Mouse (Mus musculus) G1E (cell line): ENCODE data around the gene Evc. TPM values are rescaled to one million over a fixed set of nuclear protein-coding genes. Genes with fewer than 3 reads are reported as not detected.

Experiments used
- ATAC-seq: 2 replicates; pipeline ENCODE4 v1.8.0; 2016; ENCODE audit warnings: mild to moderate bottlenecking; ENCODE audit not compliant: insufficient number of reproducible peaks, poor library complexity, low FRiP score, severe bottlenecking; ENCODE audit errors: extremely low read depth
- DNase-seq: peaks from one replicate; pipeline ENCODE4 v3.0.0; 2012; ENCODE audit warnings: low spot score
- H3K27me3 ChIP-seq: 2 replicates; pipeline ENCODE4 v1.6.1; 2012; ENCODE audit warnings: mild to moderate bottlenecking, low read length, inconsistent platforms; ENCODE audit not compliant: insufficient read depth
- H3K36me3 ChIP-seq: replicated peaks from 2 replicates; pipeline ENCODE3; 2012; ENCODE audit warnings: mild to moderate bottlenecking, inconsistent platforms
- H3K4me1 ChIP-seq: 2 replicates; pipeline ENCODE4 v1.6.1; 2012; ENCODE audit warnings: low read depth, low read length, inconsistent platforms, mixed read lengths; ENCODE audit not compliant: insufficient read depth
- H3K4me3 ChIP-seq: 2 replicates; pipeline ENCODE4 v1.5.1; 2012; ENCODE audit warnings: low read depth, mild to moderate bottlenecking, inconsistent platforms, low read length, moderate library complexity, mixed read lengths
- H3K9me3 ChIP-seq: replicated peaks from 2 replicates; pipeline ENCODE4 v1.6.1; 2012; ENCODE audit warnings: inconsistent platforms
- CTCF ChIP-seq: IDR thresholded peaks from 2 replicates; pipeline ENCODE4 v1.5.1; 2012; ENCODE audit warnings: low read depth, low read length, inconsistent platforms, mixed read lengths
- GATA1 ChIP-seq: IDR thresholded peaks from 2 replicates; pipeline ENCODE4 v1.6.1; 2012; ENCODE audit warnings: borderline replicate concordance, low read length, inconsistent platforms, mixed read lengths
- GATA2 ChIP-seq: IDR thresholded peaks from 2 replicates; pipeline ENCODE4 v1.6.1; 2012; ENCODE audit warnings: low read depth, low read length, inconsistent platforms, borderline replicate concordance
- POLR2AphosphoS5 ChIP-seq: IDR thresholded peaks from 2 replicates; pipeline ENCODE4 v1.6.1; 2012; ENCODE audit warnings: low read depth, low read length, inconsistent platforms; ENCODE audit not compliant: insufficient replicate concordance
- TAL1 ChIP-seq: conservative IDR thresholded peaks from 2 replicates; pipeline ENCODE4 v1.6.1; 2012; ENCODE audit warnings: low read depth, low read length, inconsistent platforms, mixed read lengths
- polyA plus RNA-seq: library from polyadenylated mRNA; stranded (reverse); fragments of >175 nt; gene quantifications from 2 replicates; pipeline ENCODE4 v1.2.3, GENCODE M21; 2012
- total RNA-seq, 2 experiments: library from RNA; stranded (forward) in 1 of 2; stranded (reverse) in 1 of 2; fragments of 200-1000 nt in 1 of 2; fragments of >200 nt in 1 of 2; fragmentation: Nextera tagmentation in 1 of 2; gene quantifications; 2 replicates each; pipeline ENCODE4 v1.2.3; 2014 to 2017

Evc gene
- not detected in 2 replicates for total RNA-seq (2014; fragmentation: Nextera tagmentation)
- total RNA-seq (2017): not detected in 2 replicates
- not detected in 2 replicates for polyA plus RNA-seq

GRCm38 (mm10) chr5:37336485-37337105 is at the start of gene Evc:
Gene Evc, minus strand, starts transcription at chr5:37336894.
- DNase-seq: no peak

GRCm38 (mm10) chr5:37383570-37383969 is 46.9 kb upstream of the Evc start:
- H3K9me3 ChIP-seq: peaks cover 42% of the 10 kb centered on the region
- no peak for TF ChIP-seq TAL1
- TF ChIP-seq GATA2: no peak
- no peak for TF ChIP-seq POLR2AphosphoS5
- no peak for TF ChIP-seq GATA1
- TF ChIP-seq CTCF: no peak
- ATAC-seq: no peak

More at GRCm38 (mm10) chr5:37336485-37337105, at the start of gene Evc:
- TF ChIP-seq POLR2AphosphoS5: no peak
- no peak for TF ChIP-seq GATA2
- TF ChIP-seq GATA1: no peak
- no peak for TF ChIP-seq CTCF
- no peak for TF ChIP-seq TAL1
- H3K9me3 ChIP-seq: peaks cover 54% of the 10 kb centered on the region
- H3K4me3 ChIP-seq: no peak within 1 kb of the TSS; the same call in 1 of the 2 replicates
- H3K36me3 ChIP-seq: no peaks in the 10 kb centered on the region
- no peaks in the 10 kb centered on the region for H3K27me3 ChIP-seq
- no peaks in the 10 kb centered on the region for H3K4me1 ChIP-seq
- ATAC-seq: no peak

GRCm38 (mm10) chr5:37380641-37381040 is 43.9 kb upstream of the Evc start:
- no peak for TF ChIP-seq GATA2
- TF ChIP-seq TAL1: no peak
- TF ChIP-seq POLR2AphosphoS5: no peak
- no peak for TF ChIP-seq CTCF
- no peak for TF ChIP-seq GATA1
- H3K4me3 ChIP-seq: no peak overlapping the region
- H3K4me1 ChIP-seq: no peaks in the 10 kb centered on the region
- DNase-seq (no peak), ATAC-seq (no peak)
- H3K27me3 ChIP-seq: no peaks in the 10 kb centered on the region
- H3K9me3 ChIP-seq: peaks cover 34% of the 10 kb centered on the region
- no peaks in the 10 kb centered on the region for H3K36me3 ChIP-seq

More at GRCm38 (mm10) chr5:37383570-37383969, 46.9 kb upstream of the Evc start:
- H3K4me3 ChIP-seq: no peak overlapping the region
- no peak for DNase-seq
- H3K4me1 ChIP-seq: no peaks in the 10 kb centered on the region
- H3K27me3 ChIP-seq: no peaks in the 10 kb centered on the region
- H3K36me3 ChIP-seq: no peaks in the 10 kb centered on the region

GRCm38 (mm10) chr5:37377376-37377775 is 40.7 kb upstream of the Evc start:
- H3K4me1 ChIP-seq: no peaks in the 10 kb centered on the region
- ATAC-seq: no peak
- no peaks in the 10 kb centered on the region for H3K27me3 ChIP-seq
- no peaks in the 10 kb centered on the region for H3K36me3 ChIP-seq
- DNase-seq: no peak
- H3K9me3 ChIP-seq: peaks cover 36% of the 10 kb centered on the region
- H3K4me3 ChIP-seq: no peak overlapping the region
- TF ChIP-seq POLR2AphosphoS5: no peak
- TF ChIP-seq GATA1: no peak
- TF ChIP-seq TAL1: no peak
- no peak for TF ChIP-seq GATA2
- no peak for TF ChIP-seq CTCF

GRCm38 (mm10) chr5:37368796-37369195 is 32.1 kb upstream of the Evc start:
- no peak for TF ChIP-seq TAL1
- no peak for TF ChIP-seq POLR2AphosphoS5
- no peak for TF ChIP-seq CTCF
- no peak for TF ChIP-seq GATA2
- no peak for TF ChIP-seq GATA1
- no peaks in the 10 kb centered on the region for H3K36me3 ChIP-seq

GRCm38 (mm10) chr5:37365751-37366150 is 29.1 kb upstream of the Evc start:
- H3K27me3 ChIP-seq: no peaks in the 10 kb centered on the region
- ATAC-seq: no peak
- peaks cover 14% of the 10 kb centered on the region for H3K9me3 ChIP-seq
- H3K4me1 ChIP-seq: no peaks in the 10 kb centered on the region
- DNase-seq: no peak
- TF ChIP-seq CTCF (no peak), GATA1 (no peak), TAL1 (no peak), GATA2 (no peak), POLR2AphosphoS5 (no peak)
- H3K36me3 ChIP-seq: no peaks in the 10 kb centered on the region
- no peak overlapping the region for H3K4me3 ChIP-seq

More at GRCm38 (mm10) chr5:37368796-37369195, 32.1 kb upstream of the Evc start:
- no peak for DNase-seq
- Histone ChIP-seq H3K4me1 (no peaks in the 10 kb centered on the region), H3K9me3 (peaks cover 16% of the 10 kb centered on the region), H3K4me3 (no peak overlapping the region), H3K27me3 (no peaks in the 10 kb centered on the region)
- no peak for ATAC-seq

GRCm38 (mm10) chr5:37363284-37363683 is 26.6 kb upstream of the Evc start:
- peaks cover 14% of the 10 kb centered on the region for H3K9me3 ChIP-seq
- no peak overlapping the region for H3K4me3 ChIP-seq
- ATAC-seq (no peak), DNase-seq (no peak)
- H3K27me3 ChIP-seq: no peaks in the 10 kb centered on the region
- TF ChIP-seq CTCF (no peak), TAL1 (no peak), POLR2AphosphoS5 (no peak), GATA1 (no peak), GATA2 (no peak)
- H3K4me1 ChIP-seq: no peaks in the 10 kb centered on the region
- H3K36me3 ChIP-seq: no peaks in the 10 kb centered on the region
